Mouse (Mus musculus): Measurements from ENCODE around the gene Fcer1g. TPM values are rescaled to one million over a fixed set of nuclear protein-coding genes. Genes with fewer than 3 reads are reported as not detected.

Gene Fcer1g
- 16.3 and 22.8 TPM in 2 replicates for polyA plus RNA-seq (2016; fragmentation: Nextera tagmentation; extraction: Ambion mirVana)

GRCm38 (mm10) chr1:171234126-171234525 is at the start of gene Fcer1g:
Gene Fcer1g (minus strand): TSS chr1:171234365.
- Histone ChIP-seq H3K4me3 (no peak within 1 kb of the TSS), H3K27ac (no peak within 1 kb of the TSS), H3K9me3 (no peaks in the 10 kb centered on the region), H3K36me3 (peaks cover 63% of the 10 kb centered on the region), H3K4me1 (replicated peaks) (peaks cover 15% of the 10 kb centered on the region), H3K27me3 (ENCODE audit: insufficient read depth, poor library complexity, severe bottlenecking) (no peaks in the 10 kb centered on the region)
- DNase-seq (ENCODE audit: low spot score) = no peak
- WGBS = 94% methylated on average over 14 of the region's 14 CpGs

- peaks cover 56% of the 10 kb centered on the region for H3K4me1 ChIP-seq (replicated peaks)
- 93% methylated on average over 18 of the region's 18 CpGs for WGBS
- no peak overlapping the region for H3K4me3 ChIP-seq
- no peak for DNase-seq (ENCODE audit: low spot score)
- H3K36me3 ChIP-seq = peaks cover 65% of the 10 kb centered on the region
- H3K9me3 ChIP-seq = no peaks in the 10 kb centered on the region
- no peak overlapping the region for H3K27ac ChIP-seq
- no peaks in the 10 kb centered on the region for H3K27me3 ChIP-seq (ENCODE audit: insufficient read depth, poor library complexity, severe bottlenecking)
These were observed 49.3 kb upstream of the Fcer1g start for GRCm38 (mm10) chr1:171283188-171284160.

GRCm38 (mm10) chr1:171282086-171282805 is 48.1 kb upstream of the Fcer1g start:
- Histone ChIP-seq H3K4me3 (peak overlapping the region; percentile 78), H3K27ac (peak overlapping the region; percentile 87)

GRCm38 (mm10) chr1:171281528-171281923 is 47.4 kb upstream of the Fcer1g start:
- Histone ChIP-seq H3K4me3 (peak overlapping the region; percentile 78), H3K27me3 (ENCODE audit: insufficient read depth, poor library complexity, severe bottlenecking) (no peaks in the 10 kb centered on the region), H3K9me3 (no peaks in the 10 kb centered on the region), H3K36me3 (peaks cover 73% of the 10 kb centered on the region), H3K4me1 (replicated peaks) (peaks cover 38% of the 10 kb centered on the region), H3K27ac (peak overlapping the region; percentile 87)
- peak; percentile 80 for DNase-seq (ENCODE audit: low spot score)
- WGBS = 0% methylated on average over 10 of the region's 10 CpGs

More at GRCm38 (mm10) chr1:171282086-171282805, 48.1 kb upstream of the Fcer1g start:
- no peak for DNase-seq (ENCODE audit: low spot score)
- H3K4me1 ChIP-seq (replicated peaks) = peaks cover 46% of the 10 kb centered on the region
- no peaks in the 10 kb centered on the region for H3K27me3 ChIP-seq (ENCODE audit: insufficient read depth, poor library complexity, severe bottlenecking)
- H3K9me3 ChIP-seq = no peaks in the 10 kb centered on the region
- peaks cover 68% of the 10 kb centered on the region for H3K36me3 ChIP-seq
- 81% methylated on average over 18 of the region's 18 CpGs for WGBS

- peaks cover 33% of the 10 kb centered on the region for H3K4me1 ChIP-seq (replicated peaks)
- peak within 1 kb of the TSS; percentile 78 for H3K4me3 ChIP-seq
- no peaks in the 10 kb centered on the region for H3K9me3 ChIP-seq
- peak within 1 kb of the TSS; percentile 87 for H3K27ac ChIP-seq
- WGBS = under 1% methylated on average over 26 of the region's 26 CpGs
- H3K27me3 ChIP-seq (ENCODE audit: insufficient read depth, poor library complexity, severe bottlenecking) = no peaks in the 10 kb centered on the region
- H3K36me3 ChIP-seq = peaks cover 73% of the 10 kb centered on the region
- DNase-seq (ENCODE audit: low spot score) = peak; percentile 92
These were observed 46.9 kb upstream of the Fcer1g start, which contains the start of gene Ppox for GRCm38 (mm10) chr1:171280916-171281527. Gene Ppox (minus strand): TSS chr1:171281186.

- Histone ChIP-seq H3K36me3 (peaks cover 73% of the 10 kb centered on the region), H3K27ac (peak overlapping the region; percentile 84), H3K27me3 (ENCODE audit: insufficient read depth, poor library complexity, severe bottlenecking) (no peaks in the 10 kb centered on the region), H3K4me1 (replicated peaks) (peaks cover 28% of the 10 kb centered on the region), H3K9me3 (no peaks in the 10 kb centered on the region), H3K4me3 (peak overlapping the region; percentile 78)
- 2% methylated on average over 25 of the region's 25 CpGs for WGBS
- peak; percentile 5 for DNase-seq (ENCODE audit: low spot score)
These were observed 46.2 kb upstream of the Fcer1g start for GRCm38 (mm10) chr1:171280250-171280915.

- no peak overlapping the region; the same call in 1 of the 2 replicates for H3K27ac ChIP-seq
- H3K4me1 ChIP-seq (replicated peaks) = peaks cover 24% of the 10 kb centered on the region
- no peaks in the 10 kb centered on the region for H3K27me3 ChIP-seq (ENCODE audit: insufficient read depth, poor library complexity, severe bottlenecking)
- peak overlapping the region; percentile 78 for H3K4me3 ChIP-seq
- no peak for DNase-seq (ENCODE audit: low spot score)
- whole genome bisulfite sequencing = 63% methylated on average over 5 of the region's 5 CpGs
- H3K36me3 ChIP-seq = peaks cover 73% of the 10 kb centered on the region
- H3K9me3 ChIP-seq = no peaks in the 10 kb centered on the region
These were observed 45.6 kb upstream of the Fcer1g start for GRCm38 (mm10) chr1:171279721-171280120.

GRCm38 (mm10) chr1:171279012-171279705 is 45.0 kb upstream of the Fcer1g start:
- Histone ChIP-seq H3K27ac (no peak overlapping the region), H3K9me3 (no peaks in the 10 kb centered on the region), H3K36me3 (peaks cover 73% of the 10 kb centered on the region), H3K27me3 (ENCODE audit: insufficient read depth, poor library complexity, severe bottlenecking) (no peaks in the 10 kb centered on the region), H3K4me1 (replicated peaks) (peaks cover 24% of the 10 kb centered on the region), H3K4me3 (peak overlapping the region; percentile 78)
- 88% methylated on average over 14 of the region's 14 CpGs for WGBS
- DNase-seq (ENCODE audit: low spot score) = no peak

- no peak for DNase-seq (ENCODE audit: low spot score)
- H3K36me3 ChIP-seq = peaks cover 73% of the 10 kb centered on the region
- H3K27me3 ChIP-seq (ENCODE audit: insufficient read depth, poor library complexity, severe bottlenecking) = no peaks in the 10 kb centered on the region
- peaks cover 24% of the 10 kb centered on the region for H3K4me1 ChIP-seq (replicated peaks)
- no peaks in the 10 kb centered on the region for H3K9me3 ChIP-seq
- 94% methylated on average over 8 of the region's 8 CpGs for WGBS
- H3K27ac ChIP-seq = no peak overlapping the region
- no peak overlapping the region for H3K4me3 ChIP-seq
These were observed 44.3 kb upstream of the Fcer1g start for GRCm38 (mm10) chr1:171278436-171278835.

- Histone ChIP-seq H3K36me3 (peaks cover 73% of the 10 kb centered on the region), H3K27ac (no peak overlapping the region), H3K27me3 (ENCODE audit: insufficient read depth, poor library complexity, severe bottlenecking) (no peaks in the 10 kb centered on the region), H3K9me3 (no peaks in the 10 kb centered on the region), H3K4me1 (replicated peaks) (peaks cover 24% of the 10 kb centered on the region), H3K4me3 (no peak overlapping the region)
- WGBS = 87% methylated on average over 10 of the region's 10 CpGs
- no peak for DNase-seq (ENCODE audit: low spot score)
These were observed 43.6 kb upstream of the Fcer1g start for GRCm38 (mm10) chr1:171277736-171278135.

- H3K9me3 ChIP-seq = no peaks in the 10 kb centered on the region
- peaks cover 78% of the 10 kb centered on the region for H3K36me3 ChIP-seq
- no peak for DNase-seq (ENCODE audit: low spot score)
- no peak overlapping the region for H3K27ac ChIP-seq
- H3K4me3 ChIP-seq = no peak overlapping the region
- WGBS = 96% methylated on average over 14 of the region's 14 CpGs
- H3K27me3 ChIP-seq (ENCODE audit: insufficient read depth, poor library complexity, severe bottlenecking) = no peaks in the 10 kb centered on the region
- peaks cover 18% of the 10 kb centered on the region for H3K4me1 ChIP-seq (replicated peaks)
These were observed 42.1 kb upstream of the Fcer1g start for GRCm38 (mm10) chr1:171276110-171276748.
